Mouse (Mus musculus): Measurements from ENCODE around the gene Afg1l. TPM values are rescaled to one million over a fixed set of nuclear protein-coding genes. Genes with fewer than 3 reads are reported as not detected.

Afg1l gene
- total RNA-seq, 1 experiment from 2014 or later: 19.6 TPM

DNA sequence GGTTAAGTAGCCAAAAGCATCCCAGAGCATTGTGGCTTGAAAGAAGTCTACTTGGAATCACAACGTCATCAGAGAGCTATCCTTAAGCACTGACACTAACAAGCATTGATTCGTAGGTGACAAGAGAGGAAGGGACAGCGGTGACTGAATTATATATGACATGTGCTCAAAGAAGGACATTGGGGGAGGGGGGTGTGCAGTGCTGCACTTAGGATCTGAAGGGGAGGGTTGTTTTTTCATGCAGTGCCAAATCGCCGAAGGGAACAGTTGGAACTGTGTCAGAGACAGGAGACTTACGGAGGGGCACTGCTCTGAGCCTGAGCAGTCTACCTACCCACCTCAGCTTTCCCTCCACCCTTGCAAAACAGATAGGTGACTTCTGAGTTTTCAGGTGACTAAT, 94.7 kb downstream of the Afg1l start:
- no peak for DNase-seq

DNA sequence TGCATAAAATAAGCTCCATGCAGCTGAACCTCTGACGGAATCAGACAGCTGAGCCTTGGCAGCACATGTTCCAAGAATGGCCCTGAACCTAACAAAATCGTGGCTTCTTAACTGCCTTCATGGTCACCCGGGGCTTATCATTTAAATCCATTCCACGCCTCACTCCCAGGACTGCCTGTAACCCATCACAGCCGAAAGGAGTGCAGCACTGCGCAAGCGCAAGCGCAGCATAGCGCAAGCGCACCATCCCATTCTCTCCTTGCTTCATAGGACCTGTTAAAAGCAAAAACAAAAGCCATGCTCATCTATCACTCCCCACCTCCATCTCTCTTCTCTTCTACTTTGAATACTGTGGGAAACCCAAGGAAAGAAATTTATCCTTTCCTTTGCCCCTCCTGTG, 114.1 kb downstream of the Afg1l start:
- DNase-seq: no peak

- DNase-seq: no peak
Measured at GRCm38 (mm10) chr10:42355980-42356379, 122.4 kb downstream of the Afg1l start.

- DNase-seq: no peak
Measured at GRCm38 (mm10) chr10:42347986-42348385, 130.4 kb downstream of the Afg1l start.

GRCm38 (mm10) chr10:42347127-42347526, 131.2 kb downstream of the Afg1l start:
- no peak for DNase-seq

GRCm38 (mm10) chr10:42346179-42346877, 132.0 kb downstream of the Afg1l start:
- DNase-seq: no peak

GRCm38 (mm10) chr10:42342714-42343113, 135.7 kb downstream of the Afg1l start:
- no peak for DNase-seq

- no peak for DNase-seq
Measured at GRCm38 (mm10) chr10:42341815-42342457, 136.4 kb downstream of the Afg1l start.

DNA sequence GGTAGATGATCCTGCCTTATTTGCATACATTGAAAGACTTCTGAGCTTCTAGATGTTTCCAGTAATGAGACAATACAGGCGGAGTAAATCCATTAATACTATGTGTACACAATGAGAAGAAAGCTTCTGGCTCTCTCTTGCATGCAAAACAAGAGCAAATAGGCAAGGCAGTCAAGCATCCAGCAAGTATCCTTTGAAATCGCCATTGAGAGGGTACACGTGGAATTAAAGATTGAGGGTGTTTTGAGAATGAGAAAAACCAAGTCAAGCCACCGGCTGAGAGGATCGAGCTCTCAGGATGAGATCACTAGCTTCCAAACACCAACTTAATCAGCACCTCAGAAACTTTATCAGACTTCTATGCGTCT, 138.0 kb downstream of the Afg1l start:
- no peak for DNase-seq

DNA sequence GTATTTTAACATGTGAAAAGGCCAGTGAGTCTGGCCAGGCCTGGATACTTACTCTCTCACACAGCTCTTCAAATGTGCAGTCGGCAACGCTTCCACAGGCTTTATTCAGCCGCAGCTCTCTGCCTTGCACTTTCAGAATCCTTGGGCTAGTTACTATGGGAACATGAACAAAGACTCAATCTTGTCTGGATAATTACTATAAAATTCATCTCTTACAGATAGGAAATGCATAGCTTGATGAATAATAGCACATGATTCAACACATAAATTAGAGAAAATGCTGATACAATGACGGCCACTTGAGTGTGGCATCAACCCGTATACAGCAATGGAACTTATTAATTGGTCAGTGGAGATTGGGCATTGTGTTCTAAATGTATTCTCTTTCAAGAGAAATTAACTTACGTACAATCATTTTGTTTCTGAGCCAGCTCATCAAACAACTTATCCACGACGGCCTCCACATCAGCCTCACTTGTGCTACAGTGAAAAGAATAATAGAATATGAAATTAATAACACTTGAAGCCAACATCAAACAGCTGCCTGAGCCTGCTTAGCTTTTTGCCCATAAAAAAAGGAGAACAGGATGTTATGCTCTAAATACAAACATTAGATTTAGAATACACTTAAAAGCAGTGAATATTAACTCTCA, 138.5 kb downstream of the Afg1l start:
- DNase-seq: no peak

GRCm38 (mm10) chr10:42338456-42338855, 139.9 kb downstream of the Afg1l start:
- DNase-seq: no peak

- DNase-seq: peak; percentile 9
Measured at GRCm38 (mm10) chr10:42327576-42327975, 150.8 kb downstream of the Afg1l start.

- DNase-seq: no peak
Measured at GRCm38 (mm10) chr10:42325305-42325704, 153.1 kb downstream of the Afg1l start.

GRCm38 (mm10) chr10:42323978-42324377, 154.4 kb downstream of the Afg1l start:
- no peak for DNase-seq

GRCm38 (mm10) chr10:42313222-42313786, 165.1 kb downstream of the Afg1l start:
- no peak for DNase-seq

GRCm38 (mm10) chr10:42312557-42312956, 165.8 kb downstream of the Afg1l start:
- DNase-seq: peak; percentile 49

DNA sequence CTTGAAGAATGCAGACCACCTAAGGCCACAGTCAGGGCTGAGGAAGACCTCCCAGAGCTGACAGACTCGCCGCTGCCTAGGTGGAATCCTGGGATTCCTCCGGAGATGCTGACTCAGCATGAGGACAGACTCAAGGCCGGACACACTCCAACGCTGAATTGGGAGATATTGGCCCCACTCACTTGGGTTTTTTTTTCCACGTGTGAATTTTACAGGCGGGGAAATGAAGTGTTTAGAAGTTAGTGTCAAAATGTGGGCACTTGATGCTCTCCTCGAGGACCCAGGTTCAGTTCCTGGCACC, 169.7 kb downstream of the Afg1l start:
- DNase-seq: no peak

GRCm38 (mm10) chr10:42307980-42308686, 170.2 kb downstream of the Afg1l start:
- DNase-seq: peak; percentile 75

DNA sequence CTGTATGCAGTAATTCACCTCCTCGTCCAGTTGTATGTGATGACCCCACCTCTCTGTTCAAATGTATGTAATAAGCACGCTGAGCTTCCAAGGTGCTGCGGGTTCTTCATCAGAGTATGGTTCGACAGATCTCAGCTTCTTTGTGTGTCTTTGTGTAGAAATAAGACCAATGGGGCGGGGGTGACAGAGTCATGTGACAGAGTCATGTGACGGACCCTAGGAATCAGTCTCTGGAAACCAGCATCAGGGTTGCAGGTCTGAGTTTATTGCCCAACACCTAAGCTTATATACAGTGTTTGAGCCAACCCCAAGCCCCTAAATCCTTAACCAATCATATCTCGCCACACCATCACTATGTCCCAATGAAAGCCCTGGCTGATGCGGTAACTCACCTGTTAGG, 171.9 kb downstream of the Afg1l start:
- no peak for DNase-seq

- DNase-seq: no peak
Measured at GRCm38 (mm10) chr10:42300805-42301204, 177.6 kb downstream of the Afg1l start.

- no peak for DNase-seq
Measured at GRCm38 (mm10) chr10:42299967-42300366, 178.4 kb downstream of the Afg1l start.

GRCm38 (mm10) chr10:42299426-42299825, 178.9 kb downstream of the Afg1l start:
- no peak for DNase-seq

- DNase-seq: no peak
Measured at GRCm38 (mm10) chr10:42297954-42298353, 180.4 kb downstream of the Afg1l start.

Data from adrenal gland, postnatal 25 days (tissue).